Mouse (Mus musculus) bone marrow, adult 2 months (tissue): ENCODE results near the gene Tcp10c. TPM values are rescaled to one million over a fixed set of nuclear protein-coding genes. Genes with fewer than 3 reads are reported as not detected.
"Not testable (repeated sequence)": the region's sequence is repeated elsewhere in the genome, so short reads cannot be mapped to it uniquely, and the experiment has no call there.

Experiments used
- H3K27ac ChIP-seq: fragments of 200-500 bp; 2 replicates; pipeline ENCODE4 v1.5.1; 2012; ENCODE audit warnings: low read depth, mild to moderate bottlenecking, control low read depth, inconsistent platforms, low read length; ENCODE audit not compliant: control insufficient read depth, poor library complexity, insufficient read depth
- H3K4me1 ChIP-seq: fragments of 200-500 bp; 2 replicates; pipeline ENCODE4 v1.6.1; 2011; ENCODE audit warnings: low read length; ENCODE audit not compliant: control insufficient read depth, insufficient read depth
- H3K4me3 ChIP-seq: fragments of 200-500 bp; replicated peaks from 2 replicates; pipeline ENCODE3; 2011; ENCODE audit warnings: mild to moderate bottlenecking, low read depth, low read length, control low read depth; ENCODE audit not compliant: control insufficient read depth
- WGBS: fragments of 180-500 bp; shearing (Covaris S2); methylation state at CpG from one replicate; pipeline ENCODE4 v1.1.7; 2018; 5-methylcytosine and 5-hydroxymethylcytosine counted together
- polyA plus RNA-seq: library from polyadenylated mRNA; stranded (reverse); fragments of >200 nt; gene quantifications from 2 replicates; pipeline ENCODE4 v1.2.4, GENCODE M21; 2011; ENCODE audit warnings: low replicate concordance; ENCODE audit not compliant: missing spikeins, insufficient read depth, insufficient read length

Tcp10c gene
- polyA plus RNA-seq, 1 experiment: not detected

DNA sequence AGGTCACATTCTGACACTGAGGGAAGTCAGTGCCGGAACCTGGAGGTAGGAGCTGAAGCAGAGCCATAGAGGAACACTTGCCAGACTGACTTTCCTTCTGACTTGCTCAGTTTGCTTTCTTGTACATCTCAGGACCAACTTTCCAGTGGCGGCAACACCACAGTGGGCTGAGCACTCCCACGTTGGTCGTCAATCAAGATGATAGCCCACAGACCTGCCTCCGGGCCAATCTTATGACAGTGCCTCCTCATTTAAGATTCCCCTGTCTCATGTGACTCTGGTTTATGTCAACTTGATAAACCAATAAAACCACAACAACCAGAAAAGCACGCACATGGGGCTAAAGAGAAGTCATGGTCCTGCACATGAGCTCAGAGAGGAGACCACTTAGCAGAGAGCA, 52.3 kb downstream of the Tcp10c start:
- H3K4me1 ChIP-seq, H3K27ac ChIP-seq, H3K4me3 ChIP-seq: not testable (repeated sequence)
- 85% methylated on average over 6 of the region's 6 CpGs for WGBS

DNA sequence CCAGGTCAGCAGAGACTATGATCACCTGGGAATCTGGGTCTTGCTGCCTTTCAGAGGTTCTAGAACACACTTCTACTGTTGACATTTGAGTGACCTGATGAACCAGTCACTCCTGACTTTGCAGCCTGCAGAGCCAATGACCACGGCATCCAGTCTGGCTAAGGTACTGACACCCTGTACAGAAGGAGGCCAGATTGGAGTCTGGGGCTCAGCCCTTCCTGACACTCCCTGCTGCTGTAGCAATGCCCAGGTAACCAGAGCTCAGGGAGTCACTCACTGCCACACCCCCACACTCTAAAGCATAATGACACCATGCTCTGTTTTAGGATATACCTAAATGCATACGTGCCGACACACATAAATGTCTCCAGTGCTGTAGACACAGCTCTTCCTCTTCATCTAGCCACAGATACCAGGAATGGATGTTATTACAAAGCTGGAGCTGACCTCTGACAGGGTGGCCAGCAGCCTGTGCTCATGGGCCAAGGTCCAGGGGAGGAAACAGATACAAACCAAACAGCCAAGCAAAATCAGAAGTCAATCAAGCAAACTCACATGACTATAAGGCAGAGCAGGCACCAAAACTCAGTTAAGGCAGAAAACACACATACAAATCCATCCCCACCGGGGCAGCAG, 53.4 kb downstream of the Tcp10c start:
- not testable (repeated sequence) for H3K4me3 ChIP-seq, H3K4me1 ChIP-seq, H3K27ac ChIP-seq
- WGBS: 88% methylated on average over 3 of the region's 4 CpGs

DNA sequence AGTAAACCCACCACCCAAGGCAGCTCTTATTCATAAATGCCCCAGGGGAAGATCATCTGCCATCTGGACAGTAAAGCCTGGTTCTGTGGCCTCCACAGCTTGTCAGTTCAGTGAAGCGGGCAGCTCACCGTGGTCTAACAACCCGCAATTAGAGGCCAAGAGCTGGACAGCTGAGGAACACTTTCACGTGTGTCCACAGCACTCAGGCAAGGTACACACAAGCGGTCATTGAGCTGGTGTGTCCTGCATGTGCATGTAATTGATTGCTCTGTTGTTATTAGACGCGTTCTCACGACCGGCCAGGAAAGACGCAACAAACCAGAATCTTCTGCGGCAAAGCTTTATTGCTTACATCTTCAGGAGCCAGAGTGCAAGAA, 53.9 kb downstream of the Tcp10c start:
- H3K4me1 ChIP-seq, H3K27ac ChIP-seq, H3K4me3 ChIP-seq: not testable (repeated sequence)
- 90% methylated on average over 11 of the region's 11 CpGs for WGBS

DNA sequence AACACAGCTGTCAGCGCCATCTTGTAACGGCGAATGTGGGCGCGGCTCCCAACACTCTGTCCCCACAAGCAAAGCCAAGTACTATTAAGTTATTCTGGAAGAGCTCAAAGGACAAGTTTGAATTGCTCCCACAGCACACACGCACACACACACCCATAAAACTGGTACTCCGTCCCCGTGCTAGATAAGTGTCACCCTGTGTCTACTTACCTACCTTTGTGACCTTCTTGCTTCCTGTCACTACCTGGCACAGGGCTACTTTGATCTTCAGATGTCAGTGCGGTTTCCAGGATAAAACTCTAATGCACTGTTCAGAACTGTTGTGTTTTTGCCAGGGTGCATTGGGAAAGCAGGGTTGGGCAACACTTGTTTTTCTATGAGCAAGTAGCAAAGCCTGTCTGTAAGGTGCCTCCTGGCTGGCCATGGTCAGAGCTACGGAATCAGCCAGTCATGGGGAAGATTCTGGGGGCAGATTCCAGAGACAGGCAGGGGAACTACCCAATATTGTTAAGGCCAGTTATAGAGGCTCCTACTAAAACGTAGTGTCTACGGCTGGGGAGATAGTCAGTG, 66.7 kb downstream of the Tcp10c start:
- not testable (repeated sequence) for H3K4me1 ChIP-seq, H3K27ac ChIP-seq, H3K4me3 ChIP-seq
- WGBS: 84% methylated on average over 10 of the region's 12 CpGs

DNA sequence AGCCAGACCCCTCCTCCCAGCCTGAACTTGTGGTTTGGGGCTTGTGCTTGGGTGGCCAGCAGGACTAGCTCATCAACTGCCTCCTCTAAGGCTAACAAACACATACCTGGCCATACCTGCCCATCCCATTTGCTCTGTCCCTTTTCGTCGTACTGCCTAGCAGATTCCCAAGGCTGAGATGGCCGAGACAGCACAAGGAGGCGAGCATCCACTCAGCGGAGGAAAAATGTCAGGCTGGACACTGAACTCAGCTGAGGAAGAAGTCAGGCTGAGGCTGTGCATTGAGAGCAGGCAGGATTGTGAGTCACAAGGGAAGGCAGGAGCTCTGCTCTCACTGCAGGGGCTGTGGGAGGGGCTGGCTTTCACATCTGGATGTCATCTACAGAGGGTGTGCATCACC, 68.3 kb downstream of the Tcp10c start:
- not testable (repeated sequence) for H3K4me3 ChIP-seq, H3K27ac ChIP-seq, H3K4me1 ChIP-seq
- 74% methylated on average over 5 of the region's 5 CpGs for WGBS

DNA sequence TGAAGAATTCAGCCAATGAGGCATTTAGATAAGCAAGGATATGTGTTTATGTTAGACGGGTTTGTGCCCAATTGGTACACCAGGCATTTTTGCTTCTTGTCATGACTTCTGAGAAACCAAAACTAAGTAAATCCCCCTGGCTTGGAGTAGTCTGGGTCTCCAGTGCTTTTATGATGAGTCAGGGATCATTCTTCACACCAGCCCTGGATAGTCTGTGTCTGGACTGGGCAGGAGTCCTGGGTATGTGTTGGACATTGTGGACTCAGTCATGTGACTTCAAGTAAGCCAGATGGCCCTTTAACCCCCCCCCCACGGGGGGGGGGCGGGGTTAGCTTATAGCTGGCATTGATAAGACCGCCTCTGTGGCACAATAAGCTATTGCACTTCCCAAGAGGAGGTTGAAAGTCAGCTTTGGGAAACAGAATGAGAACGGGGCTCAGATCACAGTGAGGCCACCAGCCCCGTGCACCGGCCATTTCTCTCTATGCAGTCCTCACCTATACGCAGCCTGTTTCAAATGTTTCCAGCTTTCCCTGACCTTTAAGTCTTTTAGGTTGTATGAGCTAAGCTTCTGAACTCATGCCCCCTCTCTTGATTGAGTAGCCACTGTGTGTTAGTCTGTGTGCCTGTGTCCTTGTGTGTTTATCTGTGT, 69.1 kb downstream of the Tcp10c start:
- H3K4me3 ChIP-seq, H3K27ac ChIP-seq, H3K4me1 ChIP-seq: not testable (repeated sequence)
- WGBS: 61% methylated on average over 8 of the region's 8 CpGs

DNA sequence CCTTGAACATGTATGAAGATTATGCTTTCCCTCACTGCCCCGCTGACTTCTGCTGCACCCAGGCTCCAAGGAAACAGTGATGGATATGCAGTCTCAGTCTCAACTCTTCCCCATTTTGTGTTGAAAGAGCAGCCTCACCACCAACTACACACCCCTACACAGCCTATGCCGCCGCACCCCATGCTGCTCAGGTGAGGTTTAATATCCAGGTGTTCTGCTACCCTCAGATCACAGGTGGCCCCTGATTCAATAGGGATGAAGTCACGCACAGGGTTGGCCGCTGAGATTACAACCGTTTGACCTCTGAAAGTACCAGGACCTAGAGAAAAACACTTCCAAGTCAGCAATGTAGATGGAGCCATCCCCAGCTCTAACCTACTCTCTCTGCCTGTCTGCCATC, 69.9 kb downstream of the Tcp10c start:
- not testable (repeated sequence) for H3K4me3 ChIP-seq, H3K4me1 ChIP-seq, H3K27ac ChIP-seq
- WGBS: 81% methylated on average over 6 of the region's 6 CpGs

DNA sequence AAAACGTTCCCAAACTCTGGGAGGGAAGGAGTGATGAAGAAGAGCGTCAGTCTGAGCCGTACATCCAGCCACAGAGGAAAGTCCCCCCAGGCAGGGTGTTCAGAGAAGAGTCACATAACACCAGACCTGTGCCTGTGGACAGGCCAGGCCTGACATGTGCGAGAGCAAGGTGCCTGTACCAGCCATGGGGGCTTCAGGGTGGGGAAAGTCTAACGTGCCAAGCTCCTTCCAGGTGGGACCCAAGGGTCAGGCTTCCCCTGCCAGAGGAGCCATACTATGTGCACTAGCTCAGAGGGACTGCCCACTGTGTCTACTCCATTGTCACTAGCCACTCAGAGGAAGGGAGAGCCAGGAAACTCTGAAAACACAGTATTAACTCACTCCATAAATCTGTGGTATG, 71.3 kb downstream of the Tcp10c start:
- not testable (repeated sequence) for H3K27ac ChIP-seq, H3K4me1 ChIP-seq, H3K4me3 ChIP-seq
- 68% methylated on average over 2 of the region's 5 CpGs for WGBS

DNA sequence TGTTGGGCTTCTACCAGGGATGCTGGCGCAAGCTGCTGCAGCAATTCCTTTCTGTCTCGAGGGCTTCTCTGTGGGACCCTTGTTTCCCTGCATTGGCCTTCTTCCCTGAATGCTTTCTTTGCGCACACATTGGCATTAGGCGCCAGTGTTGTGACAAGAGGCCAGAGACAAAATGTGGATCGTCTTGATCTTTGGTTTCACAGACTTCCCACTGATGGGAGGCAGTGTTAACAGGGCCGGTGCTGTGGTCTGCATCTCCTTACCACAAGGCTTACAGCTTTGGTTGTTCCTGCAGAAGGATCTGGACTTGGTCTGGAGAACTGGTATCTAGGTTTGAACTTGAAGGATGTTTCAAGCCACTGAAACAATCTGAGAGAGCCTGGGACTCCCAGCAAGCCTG, 72.1 kb downstream of the Tcp10c start:
- H3K4me1 ChIP-seq, H3K4me3 ChIP-seq, H3K27ac ChIP-seq: not testable (repeated sequence)
- WGBS: 78% methylated on average over 4 of the region's 6 CpGs

Other genes starting within 250 kb of the Tcp10c start
- not detected in 2 replicates for gene Unc93a, start 222.8 kb upstream of the Tcp10c start, polyA plus RNA-seq
- gene Smok2a, start 133.4 kb upstream of the Tcp10c start, polyA plus RNA-seq: not detected in 2 replicates
- not detected in 2 replicates for gene Smok2b, start 124.3 kb upstream of the Tcp10c start, polyA plus RNA-seq